Mouse (Mus musculus) kidney, adult 2 months (tissue): ENCODE data around the gene Zfp423. TPM values are rescaled to one million over a fixed set of nuclear protein-coding genes. Genes with fewer than 3 reads are reported as not detected.
A peak's percentile ranks its signal among the peaks of the same experiment; 100 is the strongest.

ENCODE experiments used
- DNase-seq: peaks from one replicate; pipeline ENCODE4 v3.0.0; 2021
- H3K27ac ChIP-seq: fragments of 200-500 bp; 2 replicates; pipeline ENCODE4 v1.5.1; 2012; ENCODE audit warnings: low read depth, low read length, control low read depth, inconsistent platforms; ENCODE audit not compliant: insufficient read depth
- H3K27me3 ChIP-seq: fragments of 200-500 bp; replicated peaks from 2 replicates; pipeline ENCODE4 v1.6.1; 2012; ENCODE audit warnings: mild to moderate bottlenecking, moderate library complexity, low read length, inconsistent platforms; ENCODE audit not compliant: control insufficient read depth, insufficient read depth
- H3K36me3 ChIP-seq: fragments of 200-500 bp; 2 replicates; pipeline ENCODE4 v1.6.1; 2012; ENCODE audit warnings: mild to moderate bottlenecking, moderate library complexity, low read length, inconsistent platforms; ENCODE audit not compliant: control insufficient read depth, insufficient read depth
- H3K4me1 ChIP-seq: fragments of 200-500 bp; 2 replicates; pipeline ENCODE4 v1.6.1; 2011; ENCODE audit warnings: low read length; ENCODE audit not compliant: control insufficient read depth, insufficient read depth
- H3K4me3 ChIP-seq: fragments of 200-500 bp; 2 replicates; pipeline ENCODE4 v1.5.1; 2011; ENCODE audit warnings: mild to moderate bottlenecking, low read depth, low read length, control low read depth; ENCODE audit not compliant: insufficient read depth
- CTCF ChIP-seq: fragments of 200-500 bp; conservative IDR thresholded peaks from 2 replicates; pipeline ENCODE4 v1.5.1; 2011; ENCODE audit warnings: low read depth, mild to moderate bottlenecking, control low read depth, low read length, moderate library complexity, mixed read lengths; ENCODE audit not compliant: insufficient read depth, insufficient read length
- POLR2A ChIP-seq: fragments of 200-500 bp; IDR thresholded peaks from one replicate; pipeline ENCODE4 v1.6.1; 2011; ENCODE audit warnings: low read depth, low read length, control low read depth
- WGBS: fragments of 180-500 bp; shearing (Covaris S2); methylation state at CpG from one replicate; pipeline ENCODE4 v1.1.7; 2018; 5-methylcytosine and 5-hydroxymethylcytosine counted together
- polyA plus RNA-seq: library from polyadenylated mRNA; depleted of rRNA; stranded (reverse); fragments of >200 nt; gene quantifications from 2 replicates; pipeline ENCODE4 v1.2.3, GENCODE M21; 2012

Zfp423 gene
- polyA plus RNA-seq, 1 experiment, result 4.1 TPM

DNA sequence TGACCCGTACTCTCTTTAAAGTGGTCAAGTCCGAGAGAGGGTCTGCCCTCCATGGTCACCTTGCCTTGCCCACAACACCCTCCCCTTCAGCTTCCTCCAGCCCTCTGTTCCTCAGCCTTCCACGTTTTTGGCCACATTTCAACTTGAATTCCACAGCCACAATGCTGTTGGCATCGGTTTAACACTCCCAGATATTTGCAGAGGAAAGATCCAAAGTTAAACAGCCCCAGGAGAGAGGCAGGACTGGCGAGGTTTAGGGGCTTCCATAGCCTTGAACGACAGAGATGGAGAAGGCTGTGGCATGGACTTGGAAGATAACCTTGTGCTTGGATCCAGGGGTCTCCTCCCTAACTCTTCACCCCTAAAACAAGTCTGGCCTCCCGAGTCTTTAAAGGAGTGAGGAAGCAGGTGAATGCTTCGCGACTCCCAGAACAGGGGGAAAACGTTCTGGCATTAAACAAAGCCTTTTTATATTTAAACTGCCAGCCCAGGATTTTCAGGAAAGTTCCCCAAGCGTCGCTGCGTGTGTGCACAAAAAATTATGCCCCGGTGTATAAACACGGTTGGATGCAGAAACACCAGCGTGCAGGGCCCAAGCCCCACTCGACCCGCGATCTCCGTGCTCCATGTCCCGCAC is 14.8 kb upstream of the Zfp423 start:
- no peak overlapping the region for H3K27ac ChIP-seq
- H3K4me3 ChIP-seq, result no peak overlapping the region
- no peaks in the 10 kb centered on the region for H3K27me3 ChIP-seq
- peak; percentile 33 for DNase-seq
- no peaks in the 10 kb centered on the region for H3K4me1 ChIP-seq
- 13% methylated on average over 21 of the region's 21 CpGs for WGBS
- no peak for TF ChIP-seq CTCF
- TF ChIP-seq POLR2A, result no peak
- no peaks in the 10 kb centered on the region for H3K36me3 ChIP-seq

DNA sequence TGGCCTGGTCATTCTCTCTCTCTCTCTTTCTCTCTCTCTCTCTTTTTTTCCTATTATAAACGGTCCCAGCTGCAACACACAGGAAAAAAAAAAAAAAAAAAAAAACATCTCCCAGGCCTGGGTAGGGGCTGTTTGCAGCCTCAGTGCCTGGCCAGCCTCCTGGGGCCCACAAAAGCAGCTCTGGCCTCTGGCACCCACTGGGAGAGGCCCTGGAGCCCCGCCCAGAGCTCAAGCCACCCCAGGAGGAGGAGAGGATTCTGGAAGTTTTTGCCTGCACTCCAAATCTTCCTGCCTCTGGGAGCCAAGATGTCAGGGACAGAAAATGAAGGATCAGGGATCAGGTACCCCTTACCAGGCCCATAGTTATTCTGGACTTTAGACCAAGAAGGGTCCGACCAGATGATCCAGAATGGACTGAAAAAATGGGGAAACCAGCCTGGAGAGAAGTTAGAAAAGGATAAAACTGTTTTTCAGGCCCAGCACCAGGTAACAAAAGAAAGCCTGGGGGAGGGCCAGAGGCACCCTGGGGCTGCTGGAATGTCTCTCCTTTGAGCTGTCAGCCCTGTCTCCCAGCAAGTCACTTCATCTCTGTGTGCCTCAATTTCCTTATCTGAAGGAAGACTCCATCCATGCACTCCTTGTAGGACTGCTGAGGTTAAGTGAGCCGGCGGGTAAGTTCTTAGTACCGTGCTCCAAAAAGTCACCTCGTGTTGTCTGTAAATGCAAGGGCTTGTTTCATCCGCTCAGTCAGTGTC is 8.6 kb upstream of the Zfp423 start:
- H3K4me3 ChIP-seq, result no peak overlapping the region
- no peaks in the 10 kb centered on the region for H3K4me1 ChIP-seq
- H3K36me3 ChIP-seq, result no peaks in the 10 kb centered on the region
- TF ChIP-seq CTCF (no peak), POLR2A (no peak)
- no peak for DNase-seq
- H3K27me3 ChIP-seq, result no peaks in the 10 kb centered on the region
- H3K27ac ChIP-seq, result no peak overlapping the region
- 79% methylated on average over 8 of the region's 8 CpGs for WGBS

DNA sequence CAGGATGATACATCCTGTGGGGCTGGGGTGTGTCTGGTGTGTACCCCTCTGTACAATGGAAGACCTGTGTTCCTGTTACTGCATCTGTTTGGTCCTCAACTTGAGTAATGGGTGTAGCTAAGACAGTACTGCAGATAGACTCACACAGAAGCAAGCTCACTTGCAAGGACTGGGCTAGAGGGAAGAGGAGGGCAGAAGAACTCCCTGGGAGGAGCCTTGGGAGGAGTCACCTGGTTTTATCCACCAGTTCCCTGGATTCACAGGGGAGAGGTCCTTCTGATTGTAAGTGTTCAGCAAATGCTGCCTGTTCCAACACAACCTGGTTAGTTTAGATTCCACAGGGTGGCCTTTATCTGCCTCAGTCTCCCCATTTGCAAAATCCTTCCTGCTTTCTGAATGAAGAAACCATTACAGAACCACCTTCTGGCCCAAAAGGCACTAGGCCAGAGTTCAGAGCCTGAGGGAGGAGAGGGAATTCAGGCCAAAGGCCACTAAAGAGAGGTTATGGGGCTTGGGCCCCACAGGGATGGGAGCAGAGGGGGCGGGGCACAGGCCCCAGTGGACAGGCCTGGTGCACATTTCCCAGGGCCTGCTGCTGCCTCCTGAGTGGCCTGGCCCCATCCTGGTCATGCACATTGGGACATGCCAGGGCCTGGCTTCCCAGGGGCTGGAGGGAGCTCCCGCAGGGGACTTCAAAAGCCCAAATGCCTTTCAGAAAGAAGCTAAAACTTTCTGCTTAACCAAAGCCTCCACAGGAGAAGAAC is 7.8 kb upstream of the Zfp423 start:
- DNase-seq, result peak; percentile 7
- Histone ChIP-seq H3K27ac (no peak overlapping the region), H3K4me3 (no peak overlapping the region), H3K36me3 (no peaks in the 10 kb centered on the region), H3K27me3 (no peaks in the 10 kb centered on the region), H3K4me1 (no peaks in the 10 kb centered on the region)
- no peak for TF ChIP-seq CTCF
- TF ChIP-seq POLR2A, result no peak
- 83% methylated on average over 2 of the region's 2 CpGs for WGBS

DNA sequence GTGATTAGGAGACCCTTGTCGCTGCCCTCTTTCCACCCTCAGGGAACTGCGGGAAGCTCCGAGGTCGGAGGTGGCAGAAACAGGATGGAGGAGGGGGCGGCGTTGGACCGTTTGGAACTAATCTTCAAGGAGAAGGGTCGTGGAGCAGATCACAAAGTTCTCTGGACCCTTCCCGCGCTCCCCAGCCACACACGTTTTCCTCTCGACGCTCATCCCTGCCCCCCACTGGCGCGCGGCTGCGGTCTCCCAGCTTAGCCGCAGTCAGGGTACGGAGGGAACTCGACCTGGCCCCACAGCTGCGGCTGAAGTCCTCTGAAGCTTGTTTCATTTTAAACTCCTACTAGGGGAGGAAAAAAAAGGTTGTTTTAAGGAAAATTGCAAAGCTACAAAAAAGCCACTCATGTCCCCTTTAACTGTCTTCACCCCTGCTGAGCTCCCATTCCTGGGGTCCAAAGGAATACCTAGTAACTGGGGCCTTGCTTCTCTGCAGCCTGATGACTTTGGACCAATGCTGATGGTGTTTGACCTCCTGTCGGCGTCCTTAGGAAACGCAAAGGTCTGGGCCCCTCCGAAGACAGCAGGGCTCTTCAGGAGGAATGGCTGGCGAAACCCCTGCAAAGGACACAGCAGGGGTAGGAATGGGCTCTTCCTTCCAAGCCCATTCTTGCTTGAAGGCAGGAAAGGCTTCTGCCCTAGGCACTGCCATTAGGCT is 3.3 kb upstream of the Zfp423 start:
- Histone ChIP-seq H3K36me3 (no peaks in the 10 kb centered on the region), H3K27me3 (no peaks in the 10 kb centered on the region; the same call in 1 of the 2 replicates), H3K4me1 (no peaks in the 10 kb centered on the region), H3K4me3 (no peak overlapping the region), H3K27ac (no peak overlapping the region)
- no peak for DNase-seq
- TF ChIP-seq POLR2A (no peak), CTCF (no peak)
- 17% methylated on average over 26 of the region's 26 CpGs for WGBS

DNA sequence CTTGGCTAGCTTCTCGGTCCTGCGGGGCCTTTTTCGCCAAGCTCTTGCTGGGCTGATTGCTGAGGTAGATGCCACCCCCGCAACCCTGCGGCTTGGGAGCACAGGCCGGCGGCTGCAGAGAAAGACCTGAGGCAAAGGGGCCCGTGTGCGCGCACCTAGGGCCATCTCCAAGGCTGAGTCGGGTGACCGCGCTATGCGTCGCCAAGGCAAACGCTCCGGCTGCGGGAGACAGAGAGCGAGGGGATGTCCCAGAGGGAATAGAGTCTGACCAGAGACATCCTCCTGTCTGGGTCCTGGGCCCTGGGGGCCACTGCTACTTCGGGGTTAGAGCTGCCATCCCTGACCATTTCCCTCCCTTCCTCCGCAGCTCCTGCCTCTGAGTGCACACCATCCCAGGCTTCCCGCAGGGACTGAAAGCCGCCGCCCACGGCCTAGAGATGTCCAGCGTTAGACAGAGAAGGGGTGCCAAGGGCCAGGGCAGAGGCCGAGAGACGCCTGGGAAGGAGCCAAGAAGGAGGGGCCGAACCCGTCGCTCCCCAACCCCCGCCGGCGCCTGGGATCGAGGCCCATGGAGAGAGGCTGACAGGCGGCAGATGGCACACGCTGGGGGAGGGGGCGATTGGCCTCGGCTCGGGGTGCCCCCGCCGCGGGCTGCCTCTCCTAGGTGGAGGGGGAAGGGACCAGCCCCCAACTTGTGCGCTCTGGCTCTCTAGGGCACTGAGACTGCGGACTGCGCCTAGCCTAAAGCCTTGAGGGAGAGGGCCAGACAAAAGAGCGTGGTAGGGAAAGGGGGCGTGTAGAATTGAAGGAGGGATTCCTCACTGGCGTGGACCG is 2.5 kb upstream of the Zfp423 start:
- DNase-seq, result peak; percentile 87
- H3K4me1 ChIP-seq, result no peaks in the 10 kb centered on the region
- 2% methylated on average over 50 of the region's 50 CpGs for WGBS
- no peaks in the 10 kb centered on the region for H3K36me3 ChIP-seq
- H3K27ac ChIP-seq, result no peak overlapping the region
- H3K4me3 ChIP-seq, result peak overlapping the region; percentile 24
- no peaks in the 10 kb centered on the region; the same call in 1 of the 2 replicates for H3K27me3 ChIP-seq
- TF ChIP-seq CTCF (no peak), POLR2A (no peak)

DNA sequence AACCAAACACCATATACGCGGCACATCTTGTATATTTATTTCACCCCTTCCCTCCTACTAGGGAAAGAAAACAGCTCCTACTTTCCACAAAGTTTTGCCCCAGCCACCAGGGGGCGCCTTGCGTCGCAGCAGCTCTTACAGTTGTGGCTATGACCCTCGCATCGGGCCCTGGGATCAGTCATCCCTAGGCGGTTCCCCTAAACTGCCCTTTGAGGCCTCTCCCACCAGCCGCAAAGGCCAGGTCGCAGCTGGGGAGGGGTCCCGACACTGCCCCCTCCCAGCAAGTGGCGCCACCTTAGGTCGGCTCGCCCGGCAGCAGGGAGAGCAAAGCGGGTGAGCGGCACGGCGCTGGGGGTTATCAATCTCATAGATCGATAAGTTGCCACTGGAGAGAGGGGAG is 1.7 kb upstream of the Zfp423 start:
- Histone ChIP-seq H3K4me3 (no peak overlapping the region; the same call in 1 of the 2 replicates), H3K36me3 (no peaks in the 10 kb centered on the region), H3K27ac (no peak overlapping the region), H3K4me1 (no peaks in the 10 kb centered on the region), H3K27me3 (no peaks in the 10 kb centered on the region; the same call in 1 of the 2 replicates)
- TF ChIP-seq CTCF, result peak; percentile 53
- TF ChIP-seq POLR2A, result no peak
- DNase-seq, result peak; percentile 44
- 2% methylated on average over 20 of the region's 20 CpGs for WGBS
